Mouse (Mus musculus) adrenal gland, adult 8-10 months (tissue): ENCODE measurements around the gene Gpha2. TPM values are rescaled to one million over a fixed set of nuclear protein-coding genes. Genes with fewer than 3 reads are reported as not detected.
A peak's percentile ranks its signal among the peaks of the same experiment; 100 is the strongest.

ENCODE experiments used
- DNase-seq: peaks from one replicate; pipeline ENCODE4 v3.0.0; 2022
- microRNA-seq, 2 experiments: library from miRNA; unstranded; fragments of <30 nt; microRNA quantifications; one replicate each; pipeline ENCODE4 v1.2.0; 2022
- total RNA-seq, 4 experiments: library from RNA; stranded (reverse); gene quantifications; 2 replicates each; pipeline ENCODE4 v1.2.4; 2022

Gpha2 gene
- total RNA-seq, 4 experiments from 2014 or later = 23.4 to 37.6 (median 29.4) TPM

GRCm38 (mm10) chr19:6273998-6274608 is 47.9 kb downstream of the Gpha2 start:
- no peak for DNase-seq

DNA sequence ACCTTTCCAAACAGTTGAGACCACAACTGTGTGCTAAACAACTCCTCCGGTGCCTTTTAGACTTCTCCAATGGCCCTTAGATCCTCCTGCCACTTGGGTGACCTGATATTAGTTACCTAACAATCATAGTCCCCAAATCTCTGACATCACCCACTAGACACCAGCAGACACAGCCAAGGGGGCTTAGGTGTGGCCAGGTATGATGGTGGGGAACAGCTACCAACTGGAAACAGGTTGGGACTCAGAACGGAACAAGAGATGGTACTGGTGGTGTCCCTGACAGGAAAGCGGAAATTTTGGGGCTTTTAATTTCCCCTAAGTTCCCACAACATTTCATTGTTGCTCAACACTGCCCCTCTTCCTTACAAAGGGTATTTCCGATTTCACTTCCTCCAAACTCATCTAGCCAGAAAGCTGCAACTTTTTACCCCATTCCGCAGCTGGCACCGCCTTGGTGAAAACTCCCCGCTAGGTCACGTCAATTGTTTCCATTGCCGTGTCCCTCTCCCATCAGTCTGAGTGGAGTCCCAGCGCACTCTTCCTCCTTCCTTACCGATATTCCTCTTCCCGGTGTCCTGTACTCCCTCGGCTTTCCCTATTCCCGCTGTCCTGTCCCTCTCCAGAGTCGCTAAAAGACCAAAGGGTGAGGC is 49.7 kb downstream of the Gpha2 start:
- DNase-seq = no peak

DNA sequence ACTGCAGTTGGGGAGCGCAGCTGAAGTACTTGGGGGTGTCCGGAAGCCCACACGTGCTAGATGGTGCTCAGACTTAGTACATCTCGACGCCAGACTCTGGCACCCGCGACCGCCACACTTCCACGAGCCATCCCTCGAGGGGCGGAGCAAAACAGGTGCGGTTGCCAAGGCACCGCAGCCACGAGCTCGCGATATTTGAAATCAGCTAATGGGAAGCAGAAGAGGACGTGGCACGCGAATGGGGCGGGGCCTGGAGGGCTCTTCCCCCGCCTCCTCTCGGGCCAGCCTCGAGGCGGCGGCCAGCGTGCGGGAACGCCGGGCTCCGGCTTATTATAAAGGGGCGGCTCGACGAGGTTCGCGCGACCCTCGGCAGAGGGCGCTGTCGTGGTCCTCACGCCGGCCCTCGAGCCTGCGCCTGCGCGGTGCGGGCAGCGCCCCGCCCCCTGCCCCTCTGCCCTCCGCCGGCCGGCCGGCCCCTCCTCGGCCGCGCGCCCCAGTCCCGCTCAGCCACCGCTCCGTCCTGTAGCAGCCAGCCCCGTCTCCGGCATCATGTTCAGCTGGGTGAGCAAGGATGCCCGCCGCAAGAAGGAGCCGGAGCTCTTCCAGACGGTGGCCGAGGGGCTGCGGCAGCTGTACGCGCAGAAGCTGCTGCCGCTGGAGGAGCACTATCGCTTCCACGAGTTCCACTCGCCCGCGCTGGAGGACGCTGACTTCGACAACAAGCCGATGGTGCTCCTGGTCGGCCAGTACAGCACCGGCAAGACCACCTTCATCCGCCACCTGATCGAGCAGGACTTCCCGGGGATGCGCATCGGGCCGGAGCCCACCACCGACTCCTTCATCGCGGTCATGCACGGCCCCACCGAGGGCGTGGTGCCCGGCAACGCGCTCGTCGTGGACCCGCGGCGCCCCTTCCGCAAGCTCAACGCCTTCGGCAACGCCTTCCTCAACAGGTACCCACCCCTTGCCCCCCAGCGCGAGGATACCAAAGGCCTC is 50.5 kb downstream of the Gpha2 start, which contains the start of gene Ehd1:
TSS of gene Ehd1 (plus strand) at position 300 of the 996 bp plus-strand sequence.
- DNase-seq = peak; percentile 98

Small RNA genes within 50 kb of the gene (microRNA-seq; reads per million reads assigned to microRNA genes)
- 19.4 to 34.7 reads per million in 2 experiments for gene Mir192
- gene Mir194-2 = 18.3 to 19.1 reads per million in 2 experiments

Other genes starting within 250 kb of the Gpha2 start
- not detected for gene Slc22a20, start 240.2 kb upstream of the Gpha2 start, total RNA-seq
- gene Capn1, start 210.5 kb upstream of the Gpha2 start, total RNA-seq = 10 to 100 TPM; 40.6 to 54.1 (median 47.3) TPM
- 10 to 100 TPM; 59.6 to 78.9 (median 62.2) TPM for gene Syvn1, start 179.8 kb upstream of the Gpha2 start, total RNA-seq
- 10 to 100 TPM; 52.0 to 61.8 (median 59.6) TPM for gene Mrpl49, start 168.6 kb upstream of the Gpha2 start, total RNA-seq
- gene Fau, start 168.5 kb upstream of the Gpha2 start, total RNA-seq = 1,000 to 10,000 TPM; 1,027 to 1,106 (median 1,086) TPM
- 10 to 100 TPM; 31.6 to 43.1 (median 34.6) TPM for gene Znhit2, start 165.2 kb upstream of the Gpha2 start, total RNA-seq
- gene Tm7sf2, start 158.0 kb upstream of the Gpha2 start, total RNA-seq = 10 to 100 TPM; 24.9 to 36.1 (median 27.2) TPM
- gene Vps51, start 149.1 kb upstream of the Gpha2 start, total RNA-seq = 10 to 100 TPM; 66.2 to 92.3 (median 81.3) TPM
- 1 to 10 TPM in 1 of 4 experiments, under 1 TPM in 1, not detected in 2; 0.87 to 1.0 TPM for gene Tmem262, start 146.3 kb upstream of the Gpha2 start, total RNA-seq
- gene Gm28374, start 144.1 kb upstream of the Gpha2 start, total RNA-seq = not detected
- 10 to 100 TPM; 37.2 to 50.5 (median 44.7) TPM for gene Zfpl1, start 141.4 kb upstream of the Gpha2 start, total RNA-seq
- gene Cdca5, start 141.4 kb upstream of the Gpha2 start, total RNA-seq = 1 to 10 TPM in 1 of 4 experiments, under 1 TPM in 3; 0.46 to 1.2 (median 0.63) TPM
- gene AC131692.1, start 132.0 kb upstream of the Gpha2 start, total RNA-seq = not detected
- under 1 TPM in 1 of 4 experiments, not detected in 3; 0.27 TPM for gene Naaladl1, start 120.6 kb upstream of the Gpha2 start, total RNA-seq
- 10 to 100 TPM; 13.7 to 18.9 (median 16.1) TPM for gene Sac3d1, start 107.7 kb upstream of the Gpha2 start, total RNA-seq
- gene Snx15, start 98.1 kb upstream of the Gpha2 start, total RNA-seq = 10 to 100 TPM; 34.0 to 49.1 (median 37.8) TPM
- gene Batf2, start 85.4 kb upstream of the Gpha2 start, total RNA-seq = 1 to 10 TPM; 1.4 to 3.5 (median 2.7) TPM
- 100 to 1,000 TPM in 2 of 4 experiments, 10 to 100 TPM in 2; 92.7 to 127 (median 112) TPM for gene Arl2, start 84.8 kb upstream of the Gpha2 start, total RNA-seq
- gene Majin, start 42.0 kb upstream of the Gpha2 start, total RNA-seq = 1 to 10 TPM; 2.0 to 4.4 (median 3.5) TPM
- 100 to 1,000 TPM; 103 to 160 (median 124) TPM for gene Ppp2r5b, start 9.5 kb downstream of the Gpha2 start, total RNA-seq
- 10 to 100 TPM; 38.6 to 57.9 (median 48.3) TPM for gene Atg2a, start 15.3 kb downstream of the Gpha2 start, total RNA-seq
- 100 to 1,000 TPM in 3 of 4 experiments, 10 to 100 TPM in 1; 90.8 to 130 (median 118) TPM for gene Ehd1, start 50.3 kb downstream of the Gpha2 start, total RNA-seq
- 10 to 100 TPM; 24.4 to 45.7 (median 38.4) TPM for gene Cdc42bpg, start 80.1 kb downstream of the Gpha2 start, total RNA-seq
- 10 to 100 TPM; 53.4 to 67.8 (median 64.5) TPM for gene Men1, start 108.6 kb downstream of the Gpha2 start, total RNA-seq
- gene Map4k2, start 114.8 kb downstream of the Gpha2 start, total RNA-seq = 10 to 100 TPM; 40.6 to 81.6 (median 61.5) TPM
- 100 to 1,000 TPM; 193 to 274 (median 215) TPM for gene Sf1, start 137.3 kb downstream of the Gpha2 start, total RNA-seq
- gene Pygm, start 158.0 kb downstream of the Gpha2 start, total RNA-seq = 100 to 1,000 TPM in 2 of 4 experiments, 10 to 100 TPM in 2; 47.6 to 119 (median 92.8) TPM
- gene Rasgrp2, start 173.0 kb downstream of the Gpha2 start, total RNA-seq = 10 to 100 TPM; 31.5 to 52.2 (median 34.5) TPM
- 10 to 100 TPM in 3 of 4 experiments, 1 to 10 TPM in 1; 8.8 to 12.5 (median 11.5) TPM for gene Nrxn2, start 192.4 kb downstream of the Gpha2 start, total RNA-seq